Mouse (Mus musculus): ENCODE measurements at regions not wholly inside any gene's neighbourhood (a gene's known extent, or its start where the extent isn't known, plus 50 kb on each side); places are given as distances from the start of the nearest gene placed in this dataset.

DNA sequence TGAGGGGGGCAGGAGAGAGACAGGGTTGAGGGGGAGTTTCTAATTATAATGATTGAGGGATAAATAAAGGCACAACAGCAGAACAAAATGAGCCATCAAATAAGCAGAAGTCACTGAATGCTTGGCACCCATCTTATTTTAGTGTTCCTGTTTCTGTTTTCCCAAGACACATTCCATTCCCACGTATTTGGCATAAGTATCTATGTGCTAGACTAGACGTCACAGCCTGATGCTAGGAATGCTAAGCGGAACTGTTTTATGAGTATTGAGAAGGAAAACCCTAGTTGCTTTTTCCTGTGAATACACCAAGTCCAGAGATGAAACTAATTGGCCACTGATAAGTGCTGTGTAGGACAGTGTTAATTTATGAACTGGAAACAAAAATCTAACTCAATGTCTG, 772.4 kb upstream of the Cobl start:
- peak in 1 of 2 experiments; percentile 11 for DNase-seq (ENCODE audit: low spot score in 2 of 2)
- intact Hi-C loops (cut with DNase I): no loop called here
